8 mouse cellular contexts compared by ENCODE assay signal in the genomic region with DNA sequence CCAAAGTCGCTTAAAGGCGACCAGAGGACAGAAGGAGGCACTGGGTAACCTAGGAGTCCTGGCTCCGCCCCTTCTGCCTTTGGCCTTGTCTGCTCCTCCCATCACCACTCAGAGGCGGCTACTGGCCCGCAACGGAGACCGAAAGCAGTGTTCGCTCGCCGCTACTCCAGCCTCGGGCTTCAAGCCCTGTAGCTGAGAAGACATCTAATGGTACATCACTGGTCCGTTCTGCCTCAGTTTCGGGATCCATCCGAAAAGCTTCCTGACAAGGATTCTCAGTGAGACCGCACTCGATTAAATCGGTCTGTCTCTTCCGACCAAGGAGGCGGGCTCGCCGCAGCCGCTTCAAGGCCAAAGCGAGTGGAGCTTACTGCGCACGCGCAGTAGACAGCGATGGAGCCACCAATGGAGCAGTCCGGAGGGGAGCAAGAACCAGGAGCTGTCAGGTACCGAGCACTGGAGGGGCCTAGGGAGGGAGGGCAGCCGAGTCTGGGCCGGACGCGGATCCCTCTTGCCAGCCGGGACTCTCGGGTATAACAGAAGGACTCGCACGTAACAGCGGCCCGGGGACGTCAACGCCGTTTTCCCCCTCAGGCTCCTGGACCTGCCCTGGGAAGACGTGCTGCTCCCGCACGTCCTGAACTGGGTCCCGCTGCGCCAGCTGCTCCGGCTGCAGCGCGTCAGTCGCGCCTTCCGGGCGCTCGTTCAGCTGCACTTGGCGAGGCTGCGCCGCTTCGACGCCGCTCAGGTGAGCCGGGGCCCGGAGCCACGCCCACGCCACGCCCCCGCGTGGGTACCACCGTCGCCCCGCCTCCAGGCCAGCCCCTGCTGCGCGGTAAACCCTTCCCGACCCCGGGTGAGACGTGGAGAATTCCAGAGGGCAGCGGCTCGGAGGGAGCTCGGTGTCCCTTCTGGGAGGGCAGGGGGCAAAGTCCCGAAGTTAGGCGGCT. TPM values are rescaled to one million over a fixed set of nuclear protein-coding genes. Genes with fewer than 3 reads are reported as not detected.
A peak's percentile ranks its signal among the peaks of the same experiment; 100 is the strongest.
DNase-seq lines count a peak whose midpoint lies in the region; ATAC-seq and TF ChIP-seq lines count a peak whose summit lies in the region.

Gene Fbxl15 (plus strand): TSS at position 104 of the 950 bp plus-strand sequence.

- DNase-seq in ES-CJ7 (ENCODE audit: low read depth, low spot score) = peak; percentile 96
- peak; percentile 96 for DNase-seq in cerebellum, adult 11 months
- DNase-seq in heart, postnatal 25 days (ENCODE audit: low spot score) = peak; percentile 91
- DNase-seq in layer of hippocampus, adult 18-20 months (ENCODE audit: low spot score in 2 of 2) = peak; percentile 94 to 97
- peak; percentile 92 for DNase-seq in lung, adult 2 months
- peak; percentile 80 to 85 for DNase-seq in thymus, adult 18-20 months

- H3K27me3 ChIP-seq in forebrain, embryonic 15.5 days = 0 out of 2 replicates have a peak, but pooled peaks cover 6% of the 10 kb centered on the region

- H3K4me1 ChIP-seq in forebrain, embryonic 15.5 days = peaks cover 63% of the 10 kb centered on the region
- peaks cover 7% of the 10 kb centered on the region for H3K4me1 ChIP-seq in lung, adult 2 months (ENCODE audit: control insufficient read depth, insufficient read depth, low read length)

- TF ChIP-seq POLR2A in lung, adult 2 months (IDR thresholded peaks at IDR 0.05; ENCODE audit: borderline replicate concordance, extremely low read depth, low read depth, low read length) = peak; percentile 57; the same call in 1 of the 2 replicates

- H3K27ac ChIP-seq in forebrain, embryonic 15.5 days (replicated peaks) = peak within 1 kb of the TSS; percentile 99

- peak within 1 kb of the TSS; percentile 66 for H3K9ac ChIP-seq in forebrain, embryonic 15.5 days (replicated peaks)

- intact Hi-C loops in heart, postnatal 25 days (cut with DNase I) = no loop called here

- H3K4me3 ChIP-seq in forebrain, embryonic 15.5 days = peak within 1 kb of the TSS; percentile 71
- H3K4me3 ChIP-seq in lung, adult 2 months (replicated peaks; ENCODE audit: extremely low read depth, low read depth, low read length) = peak within 1 kb of the TSS; percentile 95

- under 1% methylated on average over 81 of the region's 81 CpGs for whole genome bisulfite sequencing in forebrain, embryonic 15.5 days
- WGBS in lung, adult 2 months = under 1% methylated on average over 80 of the region's 81 CpGs

- H3K36me3 ChIP-seq in forebrain, embryonic 15.5 days = peaks cover 18% of the 10 kb centered on the region; the same call in 1 of the 2 replicates

- no peaks in the 10 kb centered on the region for H3K9me3 ChIP-seq in forebrain, embryonic 15.5 days

- H3K4me2 ChIP-seq in forebrain, embryonic 15.5 days (replicated peaks) = peak within 1 kb of the TSS; percentile 99

- ATAC-seq in forebrain, embryonic 15.5 days (replicated peaks) = peak; percentile 88
- ATAC-seq in neutrophil, adult 5-6 weeks (ENCODE audit: extremely low read depth, insufficient number of reproducible peaks, low FRiP score, poor library complexity, severe bottlenecking) = peak; percentile 58

- TF ChIP-seq CTCF in lung, adult 2 months (IDR thresholded peaks at IDR 0.05; ENCODE audit: insufficient read depth, low read length) = no peak

RNA-seq across cellular contexts. Expression of gene Fbxl15, which starts in this region (rescaled TPM):
- polyA plus RNA-seq in forebrain, embryonic 15.5 days (2015; fragmentation: Nextera tagmentation; extraction: Ambion mirVana) = 37.5 and 40.2 TPM in 2 replicates
- total RNA-seq in heart, postnatal 25 days (2021) = 1 to 10 TPM; 5.2 to 6.0 TPM
- total RNA-seq in layer of hippocampus, adult 18-20 months (2021) = 10 to 100 TPM; 30.7 to 31.5 TPM
- polyA plus RNA-seq in lung, adult 2 months (2012; rRNA removed) = 10.7 and 15.5 TPM in 2 replicates
- total RNA-seq in neutrophil, adult 5-6 weeks (2017) = 1.8 and 3.1 TPM in 2 replicates

Comparison
In these comparisons a context has a peak if more than half of its experiments do, and no peak if none do; other contexts are left out.
1. Peak in every context shown above with its lines: DNase-seq, ATAC-seq, H3K4me3 ChIP-seq and H3K27ac ChIP-seq.